Mouse (Mus musculus) CD4-positive helper T cell, adult 2 months (primary cell): ENCODE measurements at regions not wholly inside any gene's neighbourhood (a gene's known extent, or its start where the extent isn't known, plus 50 kb on each side); places are given as distances from the start of the nearest gene placed in this dataset.

Source experiments
- DNase-seq: peaks from one replicate; pipeline ENCODE4 v3.0.0-alpha.2; 2012; ENCODE audit warnings: low read depth, missing footprints, low spot score

- DNase-seq: no peak
Observed at GRCm38 (mm10) chr3:133599731-133600130, 54.8 kb upstream of the Tet2 start.

- DNase-seq: no peak
Observed at GRCm38 (mm10) chr3:133600447-133601220, 55.7 kb upstream of the Tet2 start.

GRCm38 (mm10) chr3:133605460-133605859, 60.5 kb upstream of the Tet2 start:
- DNase-seq: no peak

GRCm38 (mm10) chr3:133608845-133609261, 63.9 kb upstream of the Tet2 start:
- no peak for DNase-seq

DNA sequence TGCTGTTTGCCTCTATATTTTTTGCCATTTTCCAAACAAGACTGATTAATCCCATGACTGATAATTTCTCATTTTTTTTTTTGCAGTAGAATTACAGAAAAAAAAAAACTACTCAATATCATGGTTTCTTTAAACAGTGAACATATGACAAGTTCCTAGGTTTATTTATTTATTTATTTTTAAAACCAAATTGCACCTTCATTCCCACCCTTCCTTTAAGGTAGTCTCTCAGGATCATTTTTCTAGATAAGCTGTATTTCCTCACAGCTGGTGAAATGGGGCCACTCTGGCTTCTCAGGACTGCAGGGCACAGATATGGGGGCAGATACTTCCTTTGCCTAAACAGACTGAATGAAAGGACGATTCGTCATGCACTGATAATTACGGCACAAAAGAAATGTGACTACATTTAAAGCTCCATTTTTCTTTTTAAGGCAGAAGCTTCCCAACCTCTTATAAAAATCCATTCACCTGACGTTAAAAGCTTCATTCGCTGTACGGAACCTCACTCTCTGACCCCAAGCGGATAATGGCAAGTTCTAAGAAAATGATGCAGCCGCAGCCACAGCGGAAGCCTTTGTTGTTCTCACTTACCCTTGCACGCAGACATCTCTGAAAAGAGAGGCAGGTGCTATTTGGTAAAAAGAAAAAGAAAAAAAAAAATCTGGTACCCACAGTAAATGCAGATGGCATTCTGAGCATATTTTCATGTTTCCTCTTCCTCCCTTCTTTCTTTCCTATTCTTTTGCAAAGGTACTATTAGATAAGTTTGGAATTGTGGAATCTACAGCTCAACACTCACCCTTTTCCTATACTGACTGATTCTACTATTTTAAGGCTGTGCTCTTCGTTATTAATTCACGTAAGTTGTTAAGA, 69.1 kb upstream of the Tet2 start:
- DNase-seq: peak; percentile 56

GRCm38 (mm10) chr3:133614712-133615426, 69.9 kb upstream of the Tet2 start:
- no peak for DNase-seq

GRCm38 (mm10) chr3:133617036-133617435, 72.1 kb upstream of the Tet2 start:
- no peak for DNase-seq

DNA sequence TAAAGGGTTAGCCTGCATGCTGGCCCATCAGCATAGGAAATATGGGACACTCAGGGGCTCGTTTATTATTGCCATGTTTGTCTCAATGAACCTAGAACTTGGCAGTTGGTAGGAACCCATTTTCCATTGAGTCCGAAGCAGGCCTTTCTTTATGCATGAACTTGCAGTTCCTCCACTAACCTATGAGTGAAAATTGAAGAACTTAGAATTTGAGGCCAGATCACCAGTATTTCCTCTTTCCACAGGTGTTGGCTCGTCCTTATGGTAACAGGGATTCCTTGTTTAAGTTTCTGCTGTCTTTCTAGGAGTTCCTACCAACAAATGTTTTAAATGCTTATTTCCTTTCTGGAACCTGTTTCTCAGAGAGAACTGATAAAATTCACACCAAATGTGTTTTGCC, 73.6 kb upstream of the Tet2 start:
- DNase-seq: no peak

GRCm38 (mm10) chr3:133623201-133623744, 78.3 kb upstream of the Tet2 start:
- peak; percentile 19 for DNase-seq

DNA sequence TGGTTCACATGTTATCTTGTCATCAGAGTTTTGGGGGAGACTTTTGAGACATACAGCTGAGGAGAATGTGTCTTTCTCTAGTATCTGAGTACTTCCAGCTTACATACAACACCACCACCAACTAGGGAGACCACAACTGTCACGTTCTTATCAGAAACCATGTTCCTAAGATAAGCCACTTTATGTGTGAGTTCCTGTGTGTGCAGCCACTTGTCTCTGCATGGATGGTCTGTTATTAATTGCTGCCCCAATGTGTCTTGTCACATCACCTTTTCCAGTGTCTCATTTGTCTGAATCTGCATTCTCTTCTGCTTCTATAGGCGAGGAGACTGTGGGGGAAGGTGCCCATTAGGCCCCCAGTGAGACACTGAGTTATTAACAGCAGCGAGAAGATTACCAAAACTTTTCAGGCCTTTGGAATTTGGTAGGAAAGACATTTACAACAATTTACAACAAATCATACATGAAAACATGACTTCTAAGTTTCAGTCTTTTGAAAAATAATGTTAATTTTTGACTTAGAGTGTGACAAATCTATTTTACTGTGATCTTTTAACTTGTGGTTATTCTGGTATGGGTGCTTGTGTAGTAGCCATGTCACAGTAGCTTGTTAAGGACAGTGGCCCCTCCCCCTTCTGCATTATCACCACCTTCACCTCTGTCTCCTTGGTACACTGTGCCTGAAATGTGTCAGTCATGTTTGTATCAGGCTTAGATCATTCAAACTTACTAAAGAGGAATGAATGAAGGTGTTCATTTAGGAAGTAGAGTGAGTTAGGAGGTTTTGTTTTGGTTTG, 79.3 kb upstream of the Tet2 start:
- no peak for DNase-seq

- no peak for DNase-seq
Observed at GRCm38 (mm10) chr3:133625046-133625445, 80.1 kb upstream of the Tet2 start.

DNA sequence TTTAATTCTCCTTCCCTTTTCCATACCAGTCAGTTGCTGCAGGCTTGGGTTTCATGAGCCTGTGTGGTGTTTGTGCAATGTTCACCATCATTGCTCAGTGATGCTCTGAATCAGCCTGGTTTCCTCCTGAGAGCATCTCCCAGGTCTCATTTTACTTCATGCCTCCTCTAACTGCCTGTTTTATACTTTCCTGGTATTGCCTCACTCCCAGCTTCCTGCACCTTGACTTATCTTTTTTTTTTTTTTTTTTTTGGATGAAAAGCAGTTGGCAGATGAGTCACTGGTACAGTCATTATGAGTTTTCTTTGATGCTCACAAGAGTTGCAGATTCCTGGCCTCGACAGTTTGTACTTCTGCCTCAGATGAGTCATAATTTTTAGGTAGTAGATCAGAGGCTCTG, 81.5 kb upstream of the Tet2 start:
- DNase-seq: peak; percentile 42

DNA sequence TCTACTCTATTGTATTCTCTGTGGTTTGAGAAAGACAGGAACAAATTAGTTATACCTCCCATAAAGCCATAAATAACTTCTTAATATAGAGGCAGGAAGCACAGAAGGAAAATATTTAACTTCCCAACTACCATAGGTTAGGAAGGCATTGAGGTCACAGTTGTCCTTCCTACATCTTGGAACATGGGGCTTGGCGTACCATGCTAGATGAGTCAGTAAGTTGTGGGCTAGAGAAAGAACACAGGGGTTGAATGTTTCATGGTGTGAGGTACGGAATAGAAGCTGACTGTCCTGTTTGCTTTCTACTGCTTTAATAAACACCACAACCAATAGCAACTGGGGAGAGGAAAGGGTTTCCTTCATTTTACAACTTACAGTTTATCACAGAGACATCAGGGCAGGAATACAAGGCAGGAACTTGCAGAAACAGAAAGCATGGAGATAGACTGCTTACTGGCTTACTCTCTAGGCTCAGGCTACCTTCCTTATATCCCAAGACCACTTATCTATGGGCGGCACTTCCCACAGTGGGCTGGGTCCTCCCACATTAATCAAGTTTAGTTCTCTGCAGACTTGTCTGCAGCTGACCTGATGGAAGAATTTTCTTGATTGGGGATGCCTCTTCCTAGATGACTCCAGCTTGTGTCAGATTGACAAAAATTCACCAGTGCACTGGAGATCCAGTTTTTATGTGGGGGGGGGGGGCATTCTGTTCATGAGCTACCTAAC, 82.3 kb upstream of the Tet2 start:
- no peak for DNase-seq

GRCm38 (mm10) chr3:133634306-133634705, 89.4 kb upstream of the Tet2 start:
- DNase-seq: no peak

DNA sequence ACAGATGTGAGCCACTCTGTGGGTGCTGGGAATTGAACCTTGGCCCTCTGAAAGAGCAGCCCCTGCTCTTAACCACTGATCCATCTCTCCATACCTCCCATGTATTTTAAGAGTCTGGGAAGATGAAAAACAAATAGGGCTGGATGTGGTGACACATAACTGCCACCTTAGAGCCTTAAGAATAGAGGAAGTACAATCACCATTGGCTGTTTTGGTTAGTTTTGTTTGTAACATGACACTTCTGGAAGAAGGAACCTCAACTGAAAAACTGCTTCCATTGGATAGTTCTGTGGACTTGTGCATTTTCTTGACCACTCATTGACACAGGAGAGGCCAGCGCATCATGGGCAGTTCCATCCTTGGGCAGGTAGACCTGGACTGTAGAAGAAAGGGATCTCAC, 100.7 kb upstream of the Tet2 start:
- no peak for DNase-seq

DNA sequence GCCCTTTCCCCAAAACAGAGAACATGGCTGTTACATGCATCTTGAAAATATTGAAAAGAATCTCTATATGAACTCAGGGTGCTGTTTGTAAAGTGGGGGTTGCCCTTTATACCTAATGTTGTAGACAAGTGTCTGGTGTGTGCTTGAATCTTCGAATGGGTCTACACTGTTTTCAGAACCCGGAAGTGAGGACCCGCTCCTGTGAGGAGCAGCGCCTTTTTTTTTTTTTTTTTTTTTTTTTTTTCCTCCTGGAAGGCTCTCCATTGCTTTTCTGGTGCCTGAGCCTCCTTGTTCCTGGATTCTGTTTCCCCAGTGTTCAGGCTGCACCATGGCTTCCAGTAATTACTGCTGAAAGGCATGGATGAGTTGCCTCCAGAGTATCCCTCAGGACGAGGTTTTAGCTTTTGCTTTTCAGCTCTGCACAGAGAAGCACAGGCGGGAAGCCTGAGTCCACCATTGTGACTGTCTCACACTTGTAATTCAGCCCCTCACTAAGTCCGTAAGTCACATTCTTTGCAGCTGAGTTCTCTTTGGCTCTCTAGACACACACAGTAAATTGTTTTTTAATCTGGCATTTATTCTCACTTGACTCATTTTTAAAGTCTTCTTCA, 101.6 kb upstream of the Tet2 start:
- no peak for DNase-seq

DNA sequence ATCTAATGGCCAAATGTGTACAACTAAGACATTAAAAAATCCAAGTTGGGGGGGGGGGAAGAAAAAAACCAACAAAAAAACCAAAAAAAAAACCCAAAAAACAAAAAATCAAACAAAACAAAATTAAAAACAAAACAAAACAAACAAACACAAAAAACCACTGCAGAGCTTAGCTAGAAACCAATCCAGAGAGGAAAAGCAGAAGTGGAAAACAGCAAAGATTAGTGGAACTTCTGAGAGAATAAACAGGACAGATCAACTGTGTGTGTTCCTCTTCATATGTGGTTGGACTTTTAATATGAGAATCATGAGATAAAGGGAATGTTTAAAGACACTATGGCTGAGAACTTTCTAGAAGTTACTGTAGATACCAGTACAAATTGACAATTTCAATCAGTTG, 105.1 kb upstream of the Tet2 start:
- no peak for DNase-seq

GRCm38 (mm10) chr3:133651996-133652395, 107.1 kb upstream of the Tet2 start:
- no peak for DNase-seq

DNA sequence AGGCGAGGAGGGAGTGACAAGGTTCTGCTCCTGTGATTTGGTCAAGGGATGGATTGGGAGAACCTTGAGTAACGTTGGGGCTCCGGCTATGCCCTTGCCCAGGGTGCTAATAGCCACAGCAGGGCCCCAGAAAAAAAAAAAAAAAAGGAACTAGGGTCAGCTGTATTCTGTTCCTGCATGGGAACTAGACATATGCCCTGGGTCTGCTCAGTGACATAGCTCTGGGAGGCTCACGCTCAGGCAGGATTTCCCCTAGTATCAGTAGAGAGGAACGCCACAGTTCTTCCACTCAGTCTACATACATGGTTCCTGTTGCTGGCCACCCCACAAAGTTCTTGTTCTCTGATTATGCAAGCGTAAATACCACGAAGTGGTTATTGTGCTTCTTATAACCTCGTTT, 114.8 kb upstream of the Tet2 start:
- DNase-seq: no peak

DNA sequence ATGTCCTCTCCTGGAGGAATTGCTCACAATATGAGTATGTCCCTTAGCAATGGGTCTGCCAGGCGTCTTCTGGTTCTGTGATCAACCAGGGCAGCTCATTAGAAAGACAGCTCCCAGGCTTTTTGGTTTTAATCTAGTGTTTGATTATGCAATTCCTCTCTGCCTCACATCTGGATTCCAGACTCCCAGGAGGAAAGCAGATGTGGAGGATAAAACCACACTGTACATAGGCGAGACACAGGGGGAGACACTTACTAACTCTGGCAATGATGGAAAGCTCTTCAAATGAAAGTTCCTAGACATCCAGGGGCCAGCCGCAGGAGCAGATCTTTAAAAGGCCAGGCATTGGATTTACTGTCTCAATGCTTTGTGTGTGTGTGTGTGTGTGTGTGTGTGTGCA, 116.4 kb upstream of the Tet2 start:
- DNase-seq: no peak
